ENCODE assay signal across 8 mouse cellular contexts in genomic region chr8:83165235-83165930, GRCm38 (mm10). TPM values are rescaled to one million over a fixed set of nuclear protein-coding genes. Genes with fewer than 3 reads are reported as not detected.
DNase-seq lines count a peak whose midpoint lies in the region; ATAC-seq and TF ChIP-seq lines count a peak whose summit lies in the region.

TSS of gene Tbc1d9 (plus strand) at chr8:83165352.

- H3K9ac ChIP-seq in hindbrain, embryonic 12.5 days: peak within 1 kb of the TSS; percentile 92
- peak within 1 kb of the TSS; percentile 85 for H3K9ac ChIP-seq in lung, embryonic 16.5 days (ENCODE audit: low read length)

- under 1% methylated on average over 63 of the region's 63 CpGs for WGBS in hindbrain, embryonic 12.5 days
- under 1% methylated on average over 62 of the region's 63 CpGs for WGBS in lung, embryonic 16.5 days

- in situ Hi-C loops in Patski (cut with MboI; ENCODE audit: low pct_unique_long_range_greater_than_20kb): loop anchor here (5.0 to 10.0 kb wide), 2 partner anchors 63 to 221 kb away; no protein-coding TSS in a partner anchor

- H3K4me2 ChIP-seq in hindbrain, embryonic 12.5 days (replicated peaks): peak within 1 kb of the TSS; percentile 65
- H3K4me2 ChIP-seq in lung, embryonic 16.5 days (ENCODE audit: low read depth, low read length): peak within 1 kb of the TSS; percentile 74

- DNase-seq in Patski (ENCODE audit: low read depth, low spot score): peak; percentile 43
- peak; percentile 88 to 89 for DNase-seq in cerebellum, postnatal 25 days
- peak; percentile 67 to 72 for DNase-seq in frontal cortex, postnatal 36 days (ENCODE audit: low spot score in 2 of 2)
- peak; percentile 66 to 77 for DNase-seq in layer of hippocampus, postnatal 14 days (ENCODE audit: low spot score in 2 of 2)
- peak; percentile 23 for DNase-seq in ovary, adult 18-20 months (ENCODE audit: low spot score)
- peak; percentile 19 for DNase-seq in thymus, postnatal 25 days

- peak; percentile 84 for ATAC-seq in Patski
- peak; percentile 93 for ATAC-seq in hindbrain, embryonic 12.5 days (ENCODE audit: low FRiP score)
- peak; percentile 95 for ATAC-seq in lung, embryonic 16.5 days (ENCODE audit: low read depth)

- no peaks in the 10 kb centered on the region for H3K27me3 ChIP-seq in Patski
- 0 out of 2 replicates have a peak, but pooled peaks cover 5% of the 10 kb centered on the region for H3K27me3 ChIP-seq in hindbrain, embryonic 12.5 days
- H3K27me3 ChIP-seq in lung, embryonic 16.5 days (ENCODE audit: control insufficient read depth, insufficient read depth, low read depth, low read length): no peaks in the 10 kb centered on the region; the same call in 1 of the 2 replicates

- H3K9me3 ChIP-seq in hindbrain, embryonic 12.5 days (replicated peaks): no peaks in the 10 kb centered on the region
- H3K9me3 ChIP-seq in lung, embryonic 16.5 days (ENCODE audit: control insufficient read depth, low read length): no peaks in the 10 kb centered on the region

- TF ChIP-seq CTCF in Patski (IDR thresholded peaks at IDR 0.05): peak; percentile 64

- H3K27ac ChIP-seq in hindbrain, embryonic 12.5 days: peak within 1 kb of the TSS; percentile 96
- peak within 1 kb of the TSS; percentile 75 for H3K27ac ChIP-seq in lung, embryonic 16.5 days (ENCODE audit: low read length)

- H3K36me3 ChIP-seq in hindbrain, embryonic 12.5 days: no peaks in the 10 kb centered on the region
- H3K36me3 ChIP-seq in lung, embryonic 16.5 days (ENCODE audit: control insufficient read depth, insufficient read depth, low read length): no peaks in the 10 kb centered on the region

- H3K4me3 ChIP-seq in hindbrain, embryonic 12.5 days: peak within 1 kb of the TSS; percentile 82
- peak within 1 kb of the TSS; percentile 71 for H3K4me3 ChIP-seq in lung, embryonic 16.5 days (ENCODE audit: low read length)

- CTCF ChIA-PET in Patski (lab: Charles Lee): interaction anchor here (0.8 to 1.9 kb wide), 3 partner anchors 14 to 76 kb away, joined by 3 to 4 read pairs (median 3); no protein-coding TSS in a partner anchor

- peaks cover 13% of the 10 kb centered on the region for H3K4me1 ChIP-seq in hindbrain, embryonic 12.5 days
- peaks cover 8% of the 10 kb centered on the region; the same call in 1 of the 2 replicates for H3K4me1 ChIP-seq in lung, embryonic 16.5 days (replicated peaks; ENCODE audit: control insufficient read depth, insufficient read depth, low read length)

- POLR2A ChIA-PET in Patski (lab: Charles Lee): interaction anchor here (0.7 kb wide), 2 partner anchors 30 to 285 kb away, joined by 3 read pairs; no protein-coding TSS in a partner anchor

RNA-seq across cellular contexts. Expression of gene Tbc1d9, which starts in this region (rescaled TPM):
- 26.7 TPM for polyA plus RNA-seq in Patski (2021)
- 14.8 and 16.3 TPM in 2 replicates for polyA plus RNA-seq in hindbrain, embryonic 12.5 days (2016; fragmentation: Nextera tagmentation; extraction: Ambion mirVana)
- total RNA-seq in layer of hippocampus, postnatal 14 days (2021): 10 to 100 TPM; 81.2 to 87.7 TPM
- polyA plus RNA-seq in lung, embryonic 16.5 days (2015; fragmentation: Nextera tagmentation; extraction: Ambion mirVana): 1.4 TPM in 2 replicates

Comparison
In these comparisons a context has a peak if more than half of its experiments do, and no peak if none do; other contexts are left out.
1. Peak in every context shown above with its lines: DNase-seq, ATAC-seq, H3K4me3 ChIP-seq and H3K27ac ChIP-seq.
2. DNase-seq: peak in every context shown above with its lines; median percentile 88 in cerebellum, postnatal 25 days; 72 in layer of hippocampus, postnatal 14 days; 70 in frontal cortex, postnatal 36 days; 43 in Patski; 23 in ovary, adult 18-20 months; 19 in thymus, postnatal 25 days.